Comparison of ENCODE assay signal across 7 mouse cellular contexts in genomic region chr11:118249012-118249383, GRCm38 (mm10). TPM values are rescaled to one million over a fixed set of nuclear protein-coding genes. Genes with fewer than 3 reads are reported as not detected.
DNase-seq lines count a peak whose midpoint lies in the region; ATAC-seq and TF ChIP-seq lines count a peak whose summit lies in the region.

No protein-coding gene starts in this region.

- H3K9me3 ChIP-seq in embryonic facial prominence, embryonic 11.5 days (replicated peaks; ENCODE audit: control insufficient read depth, low read length), result no peaks in the 10 kb centered on the region
- no peaks in the 10 kb centered on the region for H3K9me3 ChIP-seq in hindbrain, embryonic 11.5 days (ENCODE audit: control insufficient read depth, low read length)

- H3K4me3 ChIP-seq in liver, adult 2 months (ENCODE audit: insufficient read depth, low read depth, low read length), result peak overlapping the region; percentile 8; the same call in 1 of the 2 replicates
- peak overlapping the region; percentile 83 for H3K4me3 ChIP-seq in embryonic facial prominence, embryonic 11.5 days (ENCODE audit: low read depth, low read length)
- peak overlapping the region; percentile 64 for H3K4me3 ChIP-seq in hindbrain, embryonic 11.5 days (ENCODE audit: low read depth, low read length)

- no peak for TF ChIP-seq CTCF in liver, adult 2 months (IDR thresholded peaks at IDR 0.05; ENCODE audit: low read depth, low read length)

- H3K4me2 ChIP-seq in embryonic facial prominence, embryonic 11.5 days (ENCODE audit: low read depth, low read length), result peak overlapping the region; percentile 26
- peak overlapping the region; percentile 97 for H3K4me2 ChIP-seq in hindbrain, embryonic 11.5 days (replicated peaks; ENCODE audit: low read depth, low read length)

- H3K4me1 ChIP-seq in liver, adult 2 months (ENCODE audit: control insufficient read depth, insufficient read depth, low read length), result peaks cover 15% of the 10 kb centered on the region
- peaks cover 5% of the 10 kb centered on the region for H3K4me1 ChIP-seq in embryonic facial prominence, embryonic 11.5 days (ENCODE audit: control insufficient read depth, insufficient read depth, low read length)
- no peaks in the 10 kb centered on the region; the same call in 1 of the 2 replicates for H3K4me1 ChIP-seq in hindbrain, embryonic 11.5 days (replicated peaks; ENCODE audit: control insufficient read depth, insufficient read depth, low read length)

- H3K79me2 ChIP-seq in liver, adult 2 months (ENCODE audit: control insufficient read depth, insufficient read depth, low read length), result peaks cover 9% of the 10 kb centered on the region; the same call in 1 of the 2 replicates

- H3K27me3 ChIP-seq in liver, adult 2 months (ENCODE audit: control insufficient read depth, insufficient read depth, low read length), result no peaks in the 10 kb centered on the region
- H3K27me3 ChIP-seq in embryonic facial prominence, embryonic 11.5 days (ENCODE audit: control insufficient read depth, insufficient read depth, low read length), result no peaks in the 10 kb centered on the region
- H3K27me3 ChIP-seq in hindbrain, embryonic 11.5 days (ENCODE audit: control insufficient read depth, insufficient read depth, low read length), result no peaks in the 10 kb centered on the region

- 0 out of 2 replicates have a peak, but pooled peaks have one; percentile 30 for TF ChIP-seq POLR2A in liver, adult 2 months (IDR thresholded peaks at IDR 0.05; ENCODE audit: extremely low read depth, insufficient read depth, low read length)

- DNase-seq in liver, adult 2 months (ENCODE audit: extremely low read depth, low read depth, low spot score), result peak; percentile 74
- no peak for DNase-seq in liver
- DNase-seq in embryonic facial prominence, embryonic 11.5 days (ENCODE audit: low spot score), result no peak
- no peak for DNase-seq in hindbrain, embryonic 11.5 days (ENCODE audit: low spot score)
- peak; percentile 65 for DNase-seq in lung, postnatal 10 days
- DNase-seq in right cerebral cortex, adult 18-20 months, result no peak
- no peak for DNase-seq in right cerebral cortex, postnatal 25 days

- peak overlapping the region; percentile 48 for H3K9ac ChIP-seq in liver, adult 2 months (ENCODE audit: low read depth, low read length)
- H3K9ac ChIP-seq in embryonic facial prominence, embryonic 11.5 days (replicated peaks; ENCODE audit: low read length), result peak overlapping the region; percentile 4; the same call in 1 of the 2 replicates
- 0 out of 2 replicates have a peak overlapping the region, but pooled peaks have one; percentile 25 for H3K9ac ChIP-seq in hindbrain, embryonic 11.5 days (ENCODE audit: low read depth, low read length)

- peak; percentile 11; the same call in 1 of the 2 replicates for ATAC-seq in embryonic facial prominence, embryonic 11.5 days (replicated peaks; ENCODE audit: insufficient number of reproducible peaks, low FRiP score, low TSS enrichment, low read depth)
- ATAC-seq in hindbrain, embryonic 11.5 days (ENCODE audit: low FRiP score), result peak; percentile 6; the same call in 1 of the 2 replicates

- peak overlapping the region; percentile 81 for H3K27ac ChIP-seq in liver, adult 2 months (replicated peaks; ENCODE audit: insufficient read depth, low read depth, low read length)
- no peak overlapping the region for H3K27ac ChIP-seq in embryonic facial prominence, embryonic 11.5 days (replicated peaks; ENCODE audit: low read depth, low read length)
- H3K27ac ChIP-seq in hindbrain, embryonic 11.5 days (ENCODE audit: low read depth, low read length), result no peak overlapping the region

- under 1% methylated on average over 5 of the region's 5 CpGs for WGBS in liver, adult 2 months
- 2% methylated on average over 5 of the region's 5 CpGs for WGBS in embryonic facial prominence, embryonic 11.5 days
- WGBS in hindbrain, embryonic 11.5 days, result 0% methylated on average over 5 of the region's 5 CpGs

- no peaks in the 10 kb centered on the region for H3K36me3 ChIP-seq in liver, adult 2 months (ENCODE audit: control insufficient read depth, insufficient read depth, low read length)
- H3K36me3 ChIP-seq in embryonic facial prominence, embryonic 11.5 days (replicated peaks; ENCODE audit: control insufficient read depth, insufficient read depth, low read depth, low read length), result no peaks in the 10 kb centered on the region
- H3K36me3 ChIP-seq in hindbrain, embryonic 11.5 days (ENCODE audit: control insufficient read depth, insufficient read depth, low read length), result no peaks in the 10 kb centered on the region

RNA-seq across cellular contexts. Expression of gene Cyth1, which starts 0.6 kb away (rescaled TPM):
- total RNA-seq in liver, adult 2 months (2014; rRNA removed), result 26.8 and 32.4 TPM in 2 replicates
- 13.9 and 14.7 TPM in 2 replicates for polyA plus RNA-seq in liver, adult 2 months (2012; rRNA removed)
- 10.3 and 11.4 TPM in 2 replicates for polyA plus RNA-seq in embryonic facial prominence, embryonic 11.5 days (2014; fragmentation: Nextera tagmentation; extraction: Ambion mirVana)
- polyA plus RNA-seq in hindbrain, embryonic 11.5 days (2014; fragmentation: Nextera tagmentation; extraction: Ambion mirVana), result 16.5 and 16.7 TPM in 2 replicates

RNA-seq across cellular contexts. Expression of gene Usp36, which starts 41.0 kb away (rescaled TPM):
- total RNA-seq in liver, adult 2 months (2014; rRNA removed), result 2.7 and 4.0 TPM in 2 replicates
- polyA plus RNA-seq in liver, adult 2 months (2012; rRNA removed), result 7.5 and 12.3 TPM in 2 replicates
- 8.1 and 10.4 TPM in 2 replicates for polyA plus RNA-seq in embryonic facial prominence, embryonic 11.5 days (2014; fragmentation: Nextera tagmentation; extraction: Ambion mirVana)
- 9.8 and 9.9 TPM in 2 replicates for polyA plus RNA-seq in hindbrain, embryonic 11.5 days (2014; fragmentation: Nextera tagmentation; extraction: Ambion mirVana)

Comparison
In these comparisons a context has a peak if more than half of its experiments do, and no peak if none do; other contexts are left out.
1. DNase-seq: peak in liver, adult 2 months (single experiment) and lung, postnatal 10 days (single experiment); none in liver (single experiment), embryonic facial prominence, embryonic 11.5 days (single experiment), hindbrain, embryonic 11.5 days (single experiment), right cerebral cortex, adult 18-20 months (single experiment) and right cerebral cortex, postnatal 25 days (single experiment).
2. H3K4me3 ChIP-seq: peak in every context shown above with its lines; median percentile 83 in embryonic facial prominence, embryonic 11.5 days; 64 in hindbrain, embryonic 11.5 days; 8 in liver, adult 2 months.
3. Peak in every context shown above with its lines, with median percentiles within 50 percentile points of each other: H3K9ac ChIP-seq.